Mouse (Mus musculus) ES-CJ7 (cell line): ENCODE results near the gene Pllp.

Source experiments
- DNase-seq: peaks from one replicate; pipeline ENCODE4 v3.0.0; 2011; ENCODE audit warnings: low read depth, low spot score

The Pllp gene

GRCm38 (mm10) chr8:94649496-94649895 lies 46.6 kb downstream of the Pllp start:
- no peak for DNase-seq

- DNase-seq, result no peak
Measured at GRCm38 (mm10) chr8:94646165-94646564, 49.9 kb downstream of the Pllp start.

- DNase-seq, result no peak
Measured at GRCm38 (mm10) chr8:94645202-94645601, 50.9 kb downstream of the Pllp start.

GRCm38 (mm10) chr8:94641938-94642337 lies 54.1 kb downstream of the Pllp start:
- no peak for DNase-seq

- no peak for DNase-seq
Measured at GRCm38 (mm10) chr8:94641183-94641582, 54.9 kb downstream of the Pllp start.

GRCm38 (mm10) chr8:94634211-94634610 lies 61.9 kb downstream of the Pllp start:
- DNase-seq, result no peak

GRCm38 (mm10) chr8:94633564-94634194 lies 62.4 kb downstream of the Pllp start:
- DNase-seq, result no peak
